Mouse (Mus musculus) ovary, postnatal 14 days (tissue): ENCODE measurements around the gene Fkbp5.
A peak's percentile ranks its signal among the peaks of the same experiment; 100 is the strongest.
"Not testable (repeated sequence)": the region's sequence is repeated elsewhere in the genome, so short reads cannot be mapped to it uniquely, and the experiment has no call there.

ENCODE experiments used
- DNase-seq: peaks from one replicate; pipeline ENCODE4 v3.0.0; 2022; ENCODE audit warnings: low spot score

Fkbp5 gene

GRCm38 (mm10) chr17:28517441-28517955 lies at the start of gene Fkbp5:
Gene Fkbp5, minus strand, starts transcription at chr17:28517527.
- DNase-seq = peak; percentile 43

- DNase-seq = no peak
These were observed 47.9 kb upstream of the Fkbp5 start for GRCm38 (mm10) chr17:28565181-28565580.

- no peak for DNase-seq
These were observed 44.3 kb upstream of the Fkbp5 start for GRCm38 (mm10) chr17:28561613-28562012.

- DNase-seq = no peak
These were observed 43.3 kb upstream of the Fkbp5 start, which contains the start of gene Clps for GRCm38 (mm10) chr17:28560598-28560997. Gene Clps, minus strand, starts transcription at chr17:28560766.

GRCm38 (mm10) chr17:28557772-28558171 lies 40.4 kb upstream of the Fkbp5 start:
- no peak for DNase-seq

- DNase-seq = no peak
These were observed 39.5 kb upstream of the Fkbp5 start for GRCm38 (mm10) chr17:28556635-28557396.

- not testable (repeated sequence) for DNase-seq
These were observed 36.7 kb upstream of the Fkbp5 start for GRCm38 (mm10) chr17:28554021-28554420.

- DNase-seq = peak; percentile 73
These were observed 35.9 kb upstream of the Fkbp5 start for GRCm38 (mm10) chr17:28553040-28553793.

GRCm38 (mm10) chr17:28549111-28549510 lies 31.8 kb upstream of the Fkbp5 start, which contains the start of gene Clpsl2:
Gene Clpsl2, plus strand, starts transcription at chr17:28549411.
- no peak for DNase-seq

GRCm38 (mm10) chr17:28548550-28548949 lies 31.2 kb upstream of the Fkbp5 start:
- DNase-seq = no peak

GRCm38 (mm10) chr17:28546925-28547324 lies 29.6 kb upstream of the Fkbp5 start:
- no peak for DNase-seq

- DNase-seq = no peak
These were observed 20.6 kb upstream of the Fkbp5 start for GRCm38 (mm10) chr17:28537881-28538280.

GRCm38 (mm10) chr17:28533327-28533726 lies 16.0 kb upstream of the Fkbp5 start:
- DNase-seq = no peak

GRCm38 (mm10) chr17:28532557-28532956 lies 15.2 kb upstream of the Fkbp5 start:
- no peak for DNase-seq

- DNase-seq = no peak
These were observed 14.6 kb upstream of the Fkbp5 start for GRCm38 (mm10) chr17:28531946-28532345.

GRCm38 (mm10) chr17:28530506-28530905 lies 13.2 kb upstream of the Fkbp5 start, which contains the start of gene Armc12:
Gene Armc12, plus strand, starts transcription at chr17:28530806.
- no peak for DNase-seq

GRCm38 (mm10) chr17:28529116-28529515 lies 11.8 kb upstream of the Fkbp5 start:
- no peak for DNase-seq

- peak; percentile 87 for DNase-seq
These were observed 10.7 kb upstream of the Fkbp5 start for GRCm38 (mm10) chr17:28528043-28528351.

- no peak for DNase-seq
These were observed 10.1 kb upstream of the Fkbp5 start for GRCm38 (mm10) chr17:28527184-28528042.

GRCm38 (mm10) chr17:28524831-28525430 lies 7.6 kb upstream of the Fkbp5 start:
- DNase-seq = no peak

- no peak for DNase-seq
These were observed 6.8 kb upstream of the Fkbp5 start for GRCm38 (mm10) chr17:28524009-28524695.
